Mouse (Mus musculus) stomach, postnatal 0 days (tissue): ENCODE results near the gene Atxn1. TPM values are rescaled to one million over a fixed set of nuclear protein-coding genes. Genes with fewer than 3 reads are reported as not detected.

Experiments
- ATAC-seq: fragments of 200-750 bp; cut with Nextera tagmentation; 2 replicates; pipeline ENCODE4 v1.8.0; 2017; ENCODE audit not compliant: low FRiP score, low TSS enrichment
- DNase-seq: peaks from one replicate; pipeline ENCODE4 v3.0.0-alpha.2; 2016; ENCODE audit warnings: low spot score
- H3K27ac ChIP-seq: fragments of 300-500 bp; sonication (generic); replicated peaks from 2 replicates; pipeline ENCODE4 v1.5.1; 2014; ENCODE audit warnings: mild to moderate bottlenecking, control low read depth
- H3K27me3 ChIP-seq: fragments of 300-500 bp; sonication (generic); 2 replicates; pipeline ENCODE4 v1.6.1; 2014; ENCODE audit warnings: low read length; ENCODE audit not compliant: control insufficient read depth, insufficient read depth
- H3K36me3 ChIP-seq: fragments of 300-500 bp; sonication (generic); 2 replicates; pipeline ENCODE4 v1.6.1; 2014; ENCODE audit warnings: low read length, mixed read lengths; ENCODE audit not compliant: control insufficient read depth, insufficient read depth
- H3K4me1 ChIP-seq: fragments of 300-500 bp; sonication (generic); replicated peaks from 2 replicates; pipeline ENCODE4 v1.6.1; 2014; ENCODE audit warnings: antibody characterized with exemption; ENCODE audit not compliant: control insufficient read depth, insufficient read depth
- H3K4me2 ChIP-seq: fragments of 300-500 bp; sonication (generic); replicated peaks from 2 replicates; pipeline ENCODE4 v1.6.1; 2014; ENCODE audit warnings: low read depth, mild to moderate bottlenecking, control low read depth, moderate library complexity
- H3K4me3 ChIP-seq: fragments of 300-500 bp; sonication (generic); 2 replicates; pipeline ENCODE4 v1.5.1; 2014; ENCODE audit warnings: low read depth, low read length, control low read depth
- H3K9ac ChIP-seq: fragments of 300-500 bp; sonication (generic); 2 replicates; pipeline ENCODE4 v1.6.1; 2014; ENCODE audit warnings: mild to moderate bottlenecking, low read length, control low read depth, mixed read lengths
- H3K9me3 ChIP-seq: fragments of 300-500 bp; sonication (generic); 2 replicates; pipeline ENCODE4 v1.6.1; 2016; ENCODE audit warnings: low read length; ENCODE audit not compliant: control insufficient read depth
- CTCF ChIP-seq: IDR thresholded peaks from 2 replicates; pipeline ENCODE4 v1.5.1; 2016; ENCODE audit warnings: antibody characterized with exemption, low read depth, mild to moderate bottlenecking, moderate library complexity
- EP300 ChIP-seq: optimal IDR thresholded peaks from 2 replicates; pipeline ENCODE3; 2016; ENCODE audit warnings: antibody characterized with exemption
- WGBS: fragments of 180-500 bp; shearing (Covaris S2); extraction: QIAGEN DNeasy Blood & Tissue Kit; methylation state at CpG from one replicate; pipeline ENCODE4 v1.1.7; 2014; 5-methylcytosine and 5-hydroxymethylcytosine counted together
- polyA plus RNA-seq: library from polyadenylated mRNA; unstranded; fragments of >200 nt; fragmentation: Nextera tagmentation; extraction: Ambion mirVana; gene quantifications from 2 replicates; pipeline ENCODE4 v1.2.1, GENCODE M21; 2015

Atxn1 gene
- polyA plus RNA-seq, 1 experiment from 2014 or later = 7.0 TPM

GRCm38 (mm10) chr13:45960311-45960965, 4.4 kb downstream of the Atxn1 start:
- H3K4me3 ChIP-seq = no peak overlapping the region
- H3K9me3 ChIP-seq = no peaks in the 10 kb centered on the region
- ATAC-seq = no peak
- H3K4me1 ChIP-seq = peaks cover 6% of the 10 kb centered on the region; the same call in 1 of the 2 replicates
- TF ChIP-seq CTCF = no peak
- no peak for TF ChIP-seq EP300
- WGBS = 42% methylated on average over 14 of the region's 14 CpGs
- DNase-seq = no peak
- H3K36me3 ChIP-seq = no peaks in the 10 kb centered on the region
- no peaks in the 10 kb centered on the region for H3K27me3 ChIP-seq
- H3K27ac ChIP-seq = no peak overlapping the region
- no peak overlapping the region for H3K4me2 ChIP-seq
- H3K9ac ChIP-seq = no peak overlapping the region

- Histone ChIP-seq H3K9ac (no peak overlapping the region), H3K4me2 (no peak overlapping the region), H3K9me3 (no peaks in the 10 kb centered on the region), H3K27me3 (no peaks in the 10 kb centered on the region), H3K4me1 (peaks cover 6% of the 10 kb centered on the region; the same call in 1 of the 2 replicates), H3K4me3 (no peak overlapping the region), H3K27ac (no peak overlapping the region), H3K36me3 (peaks cover 3% of the 10 kb centered on the region; the same call in 1 of the 2 replicates)
- no peak for ATAC-seq
- WGBS = 37% methylated on average over 4 of the region's 4 CpGs
- TF ChIP-seq EP300 (no peak), CTCF (no peak)
- DNase-seq = no peak
Measured at GRCm38 (mm10) chr13:45958306-45958705, 6.5 kb downstream of the Atxn1 start.

- Histone ChIP-seq H3K4me3 (no peak overlapping the region), H3K4me1 (peaks cover 6% of the 10 kb centered on the region; the same call in 1 of the 2 replicates), H3K4me2 (no peak overlapping the region), H3K9me3 (no peaks in the 10 kb centered on the region), H3K27me3 (no peaks in the 10 kb centered on the region), H3K27ac (no peak overlapping the region), H3K36me3 (peaks cover 3% of the 10 kb centered on the region; the same call in 1 of the 2 replicates), H3K9ac (no peak overlapping the region)
- ATAC-seq (no peak), DNase-seq (no peak)
- TF ChIP-seq CTCF (no peak), EP300 (no peak)
- 70% methylated on average over 5 of the region's 5 CpGs for WGBS
Measured at GRCm38 (mm10) chr13:45957629-45958028, 7.2 kb downstream of the Atxn1 start.

- no peaks in the 10 kb centered on the region for H3K4me1 ChIP-seq
- peaks cover 3% of the 10 kb centered on the region; the same call in 1 of the 2 replicates for H3K36me3 ChIP-seq
- H3K4me3 ChIP-seq = no peak overlapping the region
- DNase-seq (no peak), ATAC-seq (no peak)
- H3K9me3 ChIP-seq = no peaks in the 10 kb centered on the region
- H3K9ac ChIP-seq = no peak overlapping the region
- H3K27ac ChIP-seq = no peak overlapping the region
- no peaks in the 10 kb centered on the region for H3K27me3 ChIP-seq
- H3K4me2 ChIP-seq = no peak overlapping the region
- 65% methylated on average over 6 of the region's 6 CpGs for WGBS
- TF ChIP-seq CTCF (no peak), EP300 (no peak)
Measured at GRCm38 (mm10) chr13:45956287-45956686, 8.5 kb downstream of the Atxn1 start.

- H3K27ac ChIP-seq = no peak overlapping the region
Measured at GRCm38 (mm10) chr13:45955370-45956055, 9.3 kb downstream of the Atxn1 start.

GRCm38 (mm10) chr13:45953098-45953497, 11.7 kb downstream of the Atxn1 start:
- TF ChIP-seq CTCF = no peak
- no peak for TF ChIP-seq EP300
- no peak for DNase-seq
- Histone ChIP-seq H3K4me3 (no peak overlapping the region), H3K9ac (no peak overlapping the region), H3K9me3 (no peaks in the 10 kb centered on the region), H3K27me3 (no peaks in the 10 kb centered on the region), H3K36me3 (peaks cover 3% of the 10 kb centered on the region; the same call in 1 of the 2 replicates), H3K27ac (no peak overlapping the region), H3K4me2 (no peak overlapping the region), H3K4me1 (0 out of 2 replicates have a peak, but pooled peaks cover 2% of the 10 kb centered on the region)
- 73% methylated on average over 4 of the region's 4 CpGs for WGBS
- ATAC-seq = no peak

More at GRCm38 (mm10) chr13:45955370-45956055, 9.3 kb downstream of the Atxn1 start:
- no peaks in the 10 kb centered on the region for H3K27me3 ChIP-seq
- TF ChIP-seq CTCF = no peak
- TF ChIP-seq EP300 = no peak
- ATAC-seq = no peak
- H3K4me3 ChIP-seq = no peak overlapping the region
- H3K36me3 ChIP-seq = peaks cover 3% of the 10 kb centered on the region; the same call in 1 of the 2 replicates
- 75% methylated on average over 9 of the region's 9 CpGs for WGBS
- H3K9me3 ChIP-seq = no peaks in the 10 kb centered on the region
- H3K9ac ChIP-seq = no peak overlapping the region
- DNase-seq = no peak
- no peak overlapping the region for H3K4me2 ChIP-seq
- H3K4me1 ChIP-seq = 0 out of 2 replicates have a peak, but pooled peaks cover 2% of the 10 kb centered on the region
